Mouse (Mus musculus) left cerebral cortex, adult 8-10 months (tissue): ENCODE measurements around the gene Gm5431. TPM values are rescaled to one million over a fixed set of nuclear protein-coding genes. Genes with fewer than 3 reads are reported as not detected.
"Not testable (repeated sequence)": the region's sequence is repeated elsewhere in the genome, so short reads cannot be mapped to it uniquely, and the experiment has no call there.

ENCODE experiments used
- DNase-seq, 2 experiments: peaks; one replicate each; pipeline ENCODE4 v3.0.0; 2022; ENCODE audit warnings: low spot score in 2 of 2
- total RNA-seq, 4 experiments: library from RNA; stranded (reverse); gene quantifications; 2 replicates each; pipeline ENCODE4 v1.2.4; 2022

Gm5431 gene
- under 1 TPM in 3 of 4 experiments, not detected in 1; 0.17 to 0.86 (median 0.53) TPM for total RNA-seq

DNA sequence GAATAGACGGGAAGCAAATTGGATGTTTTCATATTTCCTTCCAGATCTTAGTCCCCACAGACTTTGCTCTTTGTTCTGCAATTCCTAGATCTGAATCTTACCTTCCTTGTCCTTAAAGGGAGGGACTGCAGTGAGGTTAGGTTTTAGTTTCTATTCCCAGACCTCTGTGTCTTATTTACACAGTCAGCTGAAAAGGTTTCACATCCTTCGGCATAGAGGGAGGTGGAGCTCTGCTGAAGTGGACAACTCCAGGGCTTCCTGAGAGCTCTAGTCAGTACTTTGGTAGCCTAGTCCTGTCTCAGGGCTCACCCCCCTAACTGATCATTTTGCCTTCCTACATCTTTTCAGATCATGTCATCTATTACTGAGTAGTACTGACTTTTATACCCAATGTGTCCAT lies at the start of gene Gm5431:
Gene Gm5431 (minus strand): TSS at position 194 of the 400 bp plus-strand sequence.
- DNase-seq = no peak

DNA sequence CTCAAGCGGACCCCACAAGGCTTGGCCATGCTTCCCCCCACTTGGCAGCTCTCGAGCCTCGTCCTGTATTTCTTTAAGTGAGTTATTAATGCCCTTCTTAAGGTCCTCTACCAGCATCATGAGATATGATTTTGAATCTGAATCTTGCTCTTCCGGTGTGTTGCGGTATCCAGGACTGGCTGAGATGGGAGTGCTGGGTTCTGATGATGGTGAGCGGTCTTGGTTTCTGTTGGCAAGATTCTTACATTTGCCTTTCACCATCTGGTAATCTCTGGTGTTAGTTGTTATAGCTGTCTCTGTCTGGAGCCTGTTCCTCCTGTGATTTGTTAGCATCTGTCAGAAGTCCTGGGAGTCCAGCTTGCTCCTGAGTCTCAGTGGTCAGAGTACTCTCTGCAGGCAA lies 44.1 kb upstream of the Gm5431 start, which contains the start of gene Psme2b:
Gene Psme2b (minus strand): TSS at position 101 of the 400 bp plus-strand sequence.
- DNase-seq = not testable (repeated sequence)

DNA sequence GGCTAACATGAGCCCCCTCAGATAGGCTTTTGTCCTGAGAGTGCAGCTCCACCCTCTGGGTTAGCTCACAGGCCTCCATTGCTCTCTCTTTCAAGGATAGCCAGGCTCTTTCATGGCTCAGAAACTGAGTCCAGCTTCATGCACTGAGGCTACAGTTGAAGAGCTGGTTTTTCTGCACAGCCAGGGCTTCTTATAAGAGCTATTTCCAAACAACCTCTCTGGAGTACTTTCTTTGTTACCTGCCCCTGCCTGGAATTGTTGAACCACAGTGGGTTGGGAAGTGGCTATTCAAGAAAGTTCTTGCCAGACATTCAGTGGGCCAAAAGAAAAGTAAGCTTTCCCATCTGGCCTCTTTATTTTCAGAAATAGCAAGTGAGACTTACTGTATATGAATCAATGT lies 37.3 kb upstream of the Gm5431 start:
- DNase-seq = not testable (repeated sequence)

DNA sequence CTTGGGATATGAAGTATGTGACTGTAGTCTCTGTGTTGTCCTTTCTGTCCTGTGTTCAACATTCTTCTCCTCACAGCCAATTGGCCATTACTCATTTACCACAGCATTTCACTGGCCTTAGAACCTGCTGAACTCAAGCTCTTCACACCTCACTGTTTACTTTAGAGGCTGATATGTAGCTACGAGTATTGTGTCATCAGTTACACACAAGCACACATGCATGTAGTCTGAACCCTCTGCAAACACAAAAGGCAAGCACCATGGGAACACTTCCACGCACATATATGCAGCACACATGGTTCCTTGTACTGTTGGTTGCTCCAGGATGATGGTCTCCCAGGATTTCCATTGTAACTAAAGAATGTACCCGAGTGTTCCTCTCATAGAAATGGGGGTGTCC lies 33.3 kb upstream of the Gm5431 start:
- DNase-seq = not testable (repeated sequence)

DNA sequence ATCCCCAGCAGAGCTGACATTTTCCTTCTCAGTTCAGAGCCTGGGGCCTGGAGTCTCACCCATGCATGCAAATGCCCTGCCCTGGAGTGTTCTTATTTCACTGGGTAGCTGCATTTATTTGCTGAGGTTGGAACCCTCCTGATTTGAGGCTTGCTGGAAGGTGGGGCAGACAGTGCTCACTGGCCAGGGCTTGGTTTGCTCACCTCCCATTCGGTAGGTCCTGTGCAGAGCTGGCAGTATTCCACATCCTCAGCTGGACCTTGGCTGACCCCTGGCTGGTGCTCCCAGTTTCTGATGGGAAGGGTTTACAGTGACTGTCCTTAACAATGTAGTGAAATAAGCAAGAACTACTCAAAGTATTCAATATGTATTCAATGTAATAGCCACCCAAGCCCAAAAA lies 31.9 kb upstream of the Gm5431 start:
- not testable (repeated sequence) for DNase-seq

DNA sequence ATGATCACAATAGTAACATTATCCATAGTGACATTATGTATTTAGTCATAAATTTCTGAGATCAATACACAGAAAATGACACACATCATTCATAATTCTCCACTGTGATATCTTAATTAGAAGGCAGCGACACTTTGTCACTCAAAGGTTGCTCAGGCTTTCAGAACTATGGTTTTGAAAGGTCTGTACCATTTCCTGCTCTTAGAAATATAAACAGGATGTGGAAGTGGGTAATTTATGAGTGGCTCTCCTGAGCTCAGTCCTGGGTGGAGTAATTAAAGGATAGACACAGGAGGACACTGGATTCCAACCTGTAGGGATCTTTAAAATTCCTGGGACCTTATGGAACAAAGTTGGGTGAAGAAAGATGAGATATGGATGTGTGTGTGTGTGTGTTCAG lies 31.4 kb upstream of the Gm5431 start:
- not testable (repeated sequence) for DNase-seq

DNA sequence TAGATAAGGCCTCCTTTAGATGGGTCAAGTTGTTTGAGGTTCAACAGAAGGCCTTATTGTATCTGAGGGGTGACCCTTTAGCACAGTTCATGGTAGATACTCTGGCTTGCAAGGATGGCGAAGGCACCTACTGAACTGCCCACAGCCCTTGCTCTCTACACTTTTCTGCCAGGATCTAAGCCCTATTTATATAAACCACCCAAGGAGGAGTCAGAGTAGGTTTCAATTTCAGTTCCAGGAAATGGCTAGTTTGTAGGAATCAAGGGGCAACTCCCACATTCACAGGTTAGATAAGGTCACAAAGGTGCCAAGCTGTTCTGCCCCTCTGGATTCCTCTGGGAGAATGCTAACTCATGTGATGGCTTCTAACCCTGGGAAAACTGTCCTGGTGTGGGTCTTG lies 26.1 kb upstream of the Gm5431 start:
- not testable (repeated sequence) for DNase-seq

DNA sequence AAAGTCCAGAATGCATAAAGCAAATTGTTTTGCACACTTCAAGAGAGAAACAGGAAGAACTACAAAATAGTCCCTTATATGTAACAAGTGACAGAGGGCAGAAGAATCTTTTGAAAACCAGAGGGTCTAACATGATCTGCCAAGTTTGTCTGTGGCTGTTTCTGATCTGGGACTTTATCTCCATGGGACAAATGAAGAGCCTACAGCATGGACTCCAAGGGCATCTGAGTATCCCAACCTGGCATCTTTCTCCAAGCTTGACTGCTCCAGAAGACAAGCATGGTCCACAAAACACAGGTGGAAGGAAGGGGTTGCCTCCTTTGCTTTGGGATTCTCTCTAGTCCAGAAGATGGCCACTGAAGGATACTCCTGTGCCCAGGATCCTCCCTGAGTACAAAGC lies 24.4 kb upstream of the Gm5431 start:
- not testable (repeated sequence) for DNase-seq

DNA sequence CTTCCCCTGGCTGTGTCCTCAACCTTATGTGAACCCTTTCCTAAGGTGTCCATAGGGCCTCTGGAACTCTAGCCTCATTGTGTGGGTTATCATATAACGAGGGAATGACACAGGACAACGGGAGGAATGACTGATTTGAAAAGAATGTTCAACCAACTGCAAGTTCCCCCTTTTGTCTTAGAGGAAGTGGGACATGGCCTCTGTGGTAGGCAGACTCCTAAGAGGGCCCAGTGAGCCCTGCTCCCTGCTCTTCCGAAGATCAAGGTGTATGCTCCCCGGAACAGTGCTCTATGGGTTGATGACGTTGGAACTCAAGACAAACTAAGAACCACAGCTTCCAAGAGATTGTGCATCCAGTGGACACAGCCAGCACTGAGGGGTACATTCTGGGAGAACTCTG lies 21.8 kb upstream of the Gm5431 start:
- DNase-seq = not testable (repeated sequence)

DNA sequence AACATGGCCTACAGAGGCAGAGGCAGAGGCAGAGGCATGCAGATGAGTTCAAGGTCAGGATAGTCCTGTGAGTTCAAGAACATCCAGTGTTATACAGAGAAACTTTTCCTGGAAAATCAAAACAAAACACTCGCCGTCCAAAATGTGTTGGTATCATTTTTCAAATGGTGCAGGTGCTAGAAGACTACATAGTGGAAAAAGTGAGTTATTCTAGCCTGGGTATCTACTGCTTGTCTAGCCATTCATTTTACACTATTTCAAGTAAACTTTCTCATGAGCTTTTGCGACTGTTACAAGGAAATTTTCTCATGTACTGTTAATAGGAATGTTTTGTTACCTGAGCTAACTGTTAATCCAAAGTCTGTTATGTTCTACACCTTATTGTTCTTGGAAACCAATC lies 16.4 kb upstream of the Gm5431 start:
- DNase-seq = no peak

DNA sequence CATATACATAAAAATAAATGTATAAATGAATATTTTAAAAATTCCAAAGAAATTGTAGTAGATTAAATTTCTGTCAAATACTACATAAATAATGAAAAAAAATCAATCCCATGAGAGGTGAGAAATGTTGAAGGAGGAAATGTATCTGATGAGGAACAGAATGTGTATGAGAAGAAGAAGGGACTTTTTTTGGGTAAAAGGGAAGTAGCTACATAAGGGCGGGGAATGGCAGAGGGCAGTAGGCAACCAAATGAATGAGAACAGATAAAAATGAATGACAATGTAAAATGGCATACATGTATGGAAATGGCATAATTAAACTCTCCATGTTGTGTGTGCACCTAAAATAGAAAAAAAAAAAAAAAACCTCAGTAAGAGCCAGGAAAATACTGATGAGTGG lies 11.6 kb upstream of the Gm5431 start:
- no peak for DNase-seq

DNA sequence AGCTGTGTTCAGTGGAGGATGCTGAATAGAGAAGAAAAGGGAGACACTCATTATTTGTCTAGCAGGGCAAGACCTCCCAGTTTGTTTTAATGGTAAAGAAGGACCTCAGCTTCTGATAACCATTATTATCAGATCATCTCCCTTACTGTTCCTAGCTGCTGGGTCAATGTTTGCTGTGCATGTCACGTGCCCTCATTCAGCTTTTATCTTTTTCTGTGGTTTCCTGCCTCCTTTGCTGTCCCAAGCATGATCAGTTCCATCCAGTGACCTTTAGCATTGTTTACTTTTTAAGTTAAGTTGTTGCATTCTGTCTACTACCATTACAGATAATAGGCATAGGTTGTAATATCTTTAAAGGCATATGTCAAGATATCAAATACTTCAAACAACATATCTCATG lies 6.4 kb upstream of the Gm5431 start:
- no peak for DNase-seq

DNA sequence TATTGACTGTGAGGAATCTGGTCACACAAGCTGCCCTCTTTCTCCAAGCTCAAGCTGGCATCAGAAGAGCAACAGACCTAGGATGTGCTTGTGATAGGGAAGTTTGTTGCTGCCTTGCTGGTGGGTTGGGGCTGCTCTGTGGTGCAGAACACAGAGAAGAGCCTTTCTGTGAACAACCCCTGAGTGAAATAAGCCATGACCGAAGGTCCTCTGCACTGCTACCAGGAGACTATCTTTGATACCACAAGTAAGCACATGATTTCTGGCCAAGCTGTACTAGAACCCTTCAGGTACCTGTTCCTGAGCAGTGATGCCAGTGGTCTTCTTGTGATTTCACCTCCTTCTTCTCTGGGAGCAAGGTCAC lies 465 bp downstream of the Gm5431 start:
- not testable (repeated sequence) for DNase-seq

DNA sequence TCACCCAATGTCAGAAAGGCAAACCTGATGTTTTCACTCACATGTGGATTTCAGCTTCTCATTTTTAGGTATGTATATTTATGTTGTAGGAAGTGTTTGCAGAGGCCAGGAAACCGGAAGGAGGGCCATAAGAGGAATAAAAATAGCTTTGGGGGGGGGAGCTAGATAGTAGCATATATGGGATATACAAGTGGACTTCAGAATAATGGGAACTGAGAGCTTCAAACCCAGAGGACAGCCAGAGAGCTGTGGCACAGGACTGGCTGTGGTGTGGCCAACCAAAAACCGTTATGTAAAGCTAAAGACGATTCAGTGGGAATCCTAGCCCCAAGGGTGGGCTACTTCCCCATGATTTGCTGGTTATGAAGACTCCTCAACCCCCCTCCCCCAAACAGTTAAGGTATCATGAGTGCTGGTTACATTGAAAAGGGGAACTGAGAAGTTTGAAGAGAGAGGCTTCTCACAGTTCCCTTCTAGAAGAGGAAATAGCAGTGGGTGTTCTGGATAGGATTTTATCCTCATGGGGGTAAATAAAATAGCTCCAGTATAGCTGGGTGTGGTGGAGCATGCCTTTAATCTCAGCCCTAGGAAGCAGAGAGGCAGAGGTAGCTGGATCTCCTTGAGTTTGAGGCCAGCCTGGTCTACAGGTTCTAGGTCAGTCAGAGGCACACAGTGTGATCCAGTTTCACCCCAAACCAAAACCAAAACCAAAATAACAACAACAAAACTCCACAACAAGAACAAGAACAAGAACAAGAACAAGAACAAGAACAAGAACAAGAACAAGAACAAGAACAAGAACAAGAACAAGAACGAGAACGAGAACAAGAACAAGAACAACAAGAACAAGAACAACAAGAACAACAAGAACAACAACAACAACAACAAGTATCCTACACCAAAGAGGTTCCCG lies 1.1 kb downstream of the Gm5431 start:
- not testable (repeated sequence) for DNase-seq

DNA sequence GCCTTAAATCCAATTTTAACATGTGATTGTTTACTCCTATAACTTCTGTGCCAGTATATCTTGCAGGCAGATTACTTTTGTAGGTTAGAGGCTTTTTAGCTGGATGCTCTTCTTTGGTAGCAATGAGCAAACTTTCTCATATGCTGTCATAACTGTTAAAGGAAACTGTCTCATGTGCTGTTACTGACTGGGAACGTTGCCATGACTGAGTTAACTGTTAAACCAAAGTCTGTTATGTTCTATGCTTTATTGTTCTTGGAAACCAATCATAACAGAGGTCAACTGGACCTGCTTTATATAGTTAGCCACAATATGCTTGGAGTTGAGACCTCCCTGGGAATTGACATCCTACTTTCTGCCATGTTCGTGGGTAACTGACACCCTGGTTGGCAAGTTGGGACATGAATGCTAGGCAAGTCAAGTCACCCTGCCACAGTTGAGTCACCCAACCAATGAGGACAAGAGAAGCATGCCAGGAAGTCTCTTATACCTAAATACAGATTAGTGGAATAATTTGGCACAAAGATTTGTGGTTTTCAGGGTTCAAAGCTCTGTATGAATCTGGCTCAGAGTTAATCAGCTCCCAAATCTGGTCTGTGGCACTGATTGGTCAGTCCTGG lies 3.1 kb downstream of the Gm5431 start:
- DNase-seq = no peak

DNA sequence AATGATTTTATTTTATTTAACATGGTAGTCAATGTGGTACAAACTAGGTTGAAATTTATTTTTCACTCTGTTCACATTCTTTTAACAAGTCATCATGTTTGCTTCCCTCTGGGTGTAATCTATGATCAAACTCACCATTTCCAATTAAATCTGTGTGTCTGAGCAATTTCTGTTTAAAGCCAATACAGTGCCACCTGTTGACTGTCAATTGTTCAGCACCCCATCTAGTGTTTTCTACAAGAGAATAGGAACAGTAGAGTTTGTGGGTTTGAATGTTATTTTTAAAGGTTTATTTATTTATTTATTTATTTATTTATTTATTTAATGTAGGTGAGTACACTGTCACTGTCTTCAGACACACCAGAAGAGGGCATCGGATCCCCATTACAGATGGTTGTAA lies 25.3 kb downstream of the Gm5431 start:
- DNase-seq = no peak

DNA sequence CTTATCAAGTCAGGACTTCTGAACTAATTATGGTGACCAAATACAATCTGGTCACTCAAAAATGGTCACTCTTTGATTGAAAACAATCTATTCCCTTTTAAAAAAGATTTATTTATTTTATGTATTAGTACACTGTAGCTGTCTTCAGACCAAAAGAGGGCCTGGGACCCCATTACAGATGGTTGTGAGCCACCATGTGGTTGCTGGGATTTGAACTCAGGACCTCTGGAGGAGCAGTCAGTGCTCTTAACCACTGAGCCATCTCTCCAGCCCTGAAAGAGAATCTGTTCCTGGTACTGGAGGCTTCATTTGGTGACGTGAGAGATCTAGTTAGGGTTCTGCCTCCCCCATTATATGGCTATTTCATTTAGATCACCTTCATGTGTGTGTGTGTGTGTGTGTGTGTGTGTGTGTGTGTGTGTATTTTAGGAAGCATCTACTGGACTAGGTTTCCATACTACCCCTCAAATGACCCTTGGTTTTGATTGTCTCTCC lies 26.6 kb downstream of the Gm5431 start:
- DNase-seq = not testable (repeated sequence)

DNA sequence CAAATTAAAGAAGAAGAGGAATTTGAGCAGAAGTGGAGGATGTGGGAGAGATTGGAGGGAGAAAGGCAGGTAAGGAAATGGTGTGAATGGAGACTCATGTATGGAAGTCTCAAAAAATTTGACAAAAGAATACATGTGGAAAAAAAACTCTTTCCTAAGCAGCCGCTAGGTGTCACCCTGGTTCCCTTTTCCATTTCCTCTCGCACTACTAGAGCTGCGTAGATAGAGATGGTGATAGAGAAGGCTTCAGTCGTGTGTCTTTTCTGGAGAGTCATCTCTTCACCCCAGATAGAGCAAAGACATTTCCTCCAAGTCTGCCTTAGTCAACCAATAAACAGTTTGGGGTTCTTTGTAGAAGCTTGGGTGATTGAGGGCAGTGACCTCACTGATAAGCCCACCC lies 27.5 kb downstream of the Gm5431 start:
- no peak for DNase-seq

DNA sequence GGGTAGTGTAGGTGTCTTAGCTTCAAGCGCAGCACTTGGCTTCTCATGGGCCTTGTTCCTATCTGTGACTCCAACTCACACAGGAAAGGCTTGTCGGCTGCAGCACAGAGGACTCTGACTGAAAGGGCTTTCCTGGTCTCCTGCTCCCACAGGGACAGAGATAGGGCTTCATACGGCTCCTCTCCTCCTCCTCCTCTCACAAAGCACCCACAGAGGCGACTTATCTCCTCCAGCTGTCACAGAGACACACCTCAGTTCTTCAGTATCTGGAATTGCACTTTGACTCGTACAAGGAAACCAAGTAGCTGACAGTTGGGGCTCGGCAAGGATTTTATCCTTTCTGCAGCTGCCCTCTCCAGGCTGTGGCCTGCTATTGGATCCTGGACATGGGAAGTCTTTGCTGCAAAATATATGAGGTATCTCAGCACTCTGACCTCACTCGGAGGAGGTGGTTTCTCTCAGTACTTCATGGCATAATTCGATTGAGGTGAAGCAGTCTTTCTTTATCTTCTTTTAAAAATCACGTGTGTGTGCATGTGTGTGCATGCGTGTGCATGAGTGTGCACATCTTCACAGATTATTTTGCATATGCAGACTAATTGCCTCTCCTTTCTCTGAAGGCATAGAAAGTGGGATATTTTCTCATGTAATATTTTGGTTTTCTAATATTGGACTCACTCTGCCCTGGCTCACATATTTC lies 28.3 kb downstream of the Gm5431 start:
- DNase-seq = no peak

DNA sequence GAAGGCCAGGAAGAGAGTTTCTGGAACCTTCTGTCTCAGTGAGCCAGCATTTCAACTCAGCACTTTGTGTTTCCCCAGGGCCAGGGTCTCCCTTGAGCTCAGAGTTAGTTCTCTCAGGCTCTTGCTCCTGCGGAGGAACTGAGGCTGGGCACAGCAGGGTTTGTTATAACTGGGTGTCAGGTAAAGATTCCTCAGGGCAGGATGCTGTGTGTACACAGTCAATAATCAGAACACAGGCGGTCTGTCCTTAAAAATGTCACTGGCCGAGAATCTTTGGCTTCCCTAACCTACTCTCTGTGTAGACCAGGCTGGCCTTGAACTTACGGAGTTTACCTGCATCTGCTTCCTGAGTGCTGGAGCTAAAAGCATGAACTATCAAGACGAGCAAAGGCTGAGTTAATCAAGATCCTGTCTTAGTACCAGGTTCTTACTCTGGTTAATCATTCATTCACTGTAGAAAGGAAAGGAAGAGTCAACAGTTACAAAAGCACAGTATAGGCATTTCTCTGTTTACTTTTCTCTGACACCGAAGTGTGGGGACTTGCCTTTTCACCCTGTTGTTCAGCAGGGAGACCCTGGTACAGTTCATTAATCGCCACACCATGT lies 29.2 kb downstream of the Gm5431 start:
- DNase-seq = no peak

DNA sequence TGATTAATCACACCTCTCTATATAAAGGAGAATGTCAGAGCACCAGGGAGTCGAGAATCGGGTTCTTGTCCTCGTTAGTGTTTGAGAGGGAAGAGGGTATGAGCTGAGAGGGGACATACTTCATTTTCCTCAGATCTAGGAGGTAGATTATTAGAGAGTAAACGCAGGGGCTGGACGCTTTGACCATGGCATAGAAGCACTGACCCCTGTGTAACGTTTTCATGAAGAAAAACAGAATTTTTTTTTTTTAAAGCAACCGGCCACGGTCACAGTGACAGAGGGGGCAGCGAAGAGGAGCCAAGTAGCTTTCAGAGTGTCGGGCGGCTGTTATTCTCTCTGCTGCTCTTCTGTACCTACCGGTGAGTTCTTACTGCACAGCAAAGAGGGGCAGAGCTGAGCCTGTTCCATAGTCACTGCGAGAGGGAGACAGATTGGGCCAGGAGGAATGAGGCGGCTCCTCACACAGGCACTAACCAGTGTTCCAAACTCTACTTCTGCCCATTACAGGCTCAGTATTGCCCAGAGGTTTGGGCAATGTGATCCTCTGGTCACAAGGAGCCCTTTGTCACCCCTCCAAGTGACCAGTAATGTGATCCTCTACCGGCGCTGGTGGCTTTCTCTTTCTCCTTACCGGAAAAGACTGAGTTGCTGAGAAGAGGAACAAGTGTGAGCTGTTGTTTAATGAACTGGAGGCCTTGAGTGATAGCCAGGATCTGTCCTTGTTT lies 30.0 kb downstream of the Gm5431 start:
- DNase-seq = no peak
